Mouse (Mus musculus): ENCODE data around the gene Actg1.

The Actg1 gene

DNA sequence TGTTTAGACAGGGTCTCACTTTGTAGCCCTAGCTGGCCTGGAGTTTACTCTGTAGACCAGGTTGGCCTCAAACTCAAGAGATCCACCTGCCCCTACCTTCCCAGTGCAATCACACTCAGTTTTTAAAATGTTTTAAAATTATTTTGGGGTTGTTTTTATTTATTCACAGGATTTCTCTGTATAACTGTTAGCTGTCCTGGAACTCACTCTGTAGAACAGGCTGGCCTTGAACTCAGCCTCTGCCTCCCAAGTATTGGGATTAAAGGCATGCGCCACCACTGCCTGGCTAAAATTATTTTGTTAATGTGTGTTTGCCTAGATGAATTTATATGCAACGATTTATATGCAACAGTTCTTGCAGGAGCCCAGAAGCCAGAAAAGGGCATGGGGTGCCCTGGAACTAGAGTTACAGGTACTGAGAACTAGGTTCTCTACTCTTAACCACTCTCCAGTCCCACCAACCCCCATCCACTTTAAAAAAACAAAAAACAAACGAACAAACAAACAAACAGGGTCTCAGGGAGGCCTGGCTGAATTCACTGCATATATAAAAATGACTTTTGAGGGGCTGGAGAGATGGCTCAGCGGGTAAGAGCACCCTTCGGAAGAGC lies 3.9 kb downstream of the Actg1 start:
- no peak for DNase-seq

DNA sequence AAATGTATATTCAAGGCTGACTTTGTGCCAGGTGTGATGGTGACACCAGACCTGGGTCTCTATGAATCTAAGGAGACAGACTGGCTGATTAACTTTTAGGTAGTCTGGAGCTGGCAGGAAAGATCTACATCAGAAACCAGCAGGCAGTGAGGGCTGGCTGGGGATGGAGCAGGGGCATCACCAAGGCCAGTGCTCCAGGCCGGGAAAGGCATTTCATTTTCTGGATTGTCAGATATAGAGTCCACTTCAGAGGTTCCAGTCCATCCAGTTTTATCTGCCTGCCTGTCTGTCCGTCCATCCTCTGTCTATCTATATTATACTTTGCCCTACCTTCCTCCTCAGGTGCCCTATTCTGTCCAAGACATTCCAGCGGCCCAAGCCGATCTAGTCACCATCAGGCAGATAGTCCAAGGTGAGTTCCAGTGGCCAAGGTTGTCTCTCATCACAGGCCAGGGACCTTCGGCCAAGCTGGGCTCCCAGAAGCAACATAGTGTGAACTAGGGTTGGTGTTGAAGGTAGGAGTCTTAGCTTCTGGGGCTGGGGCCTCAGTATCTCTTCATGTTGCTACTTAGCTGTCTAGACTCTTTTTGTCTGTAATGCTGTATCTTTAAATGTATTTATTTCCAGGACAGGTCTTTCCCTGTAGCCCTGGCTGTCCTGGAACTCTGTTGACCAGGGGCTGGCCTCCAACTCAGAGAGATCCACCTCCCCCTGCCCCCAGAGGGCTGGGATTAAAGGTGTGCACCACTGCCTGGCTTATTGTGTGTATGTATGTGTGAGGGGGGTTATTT lies 4.6 kb downstream of the Actg1 start:
- no peak for DNase-seq

DNA sequence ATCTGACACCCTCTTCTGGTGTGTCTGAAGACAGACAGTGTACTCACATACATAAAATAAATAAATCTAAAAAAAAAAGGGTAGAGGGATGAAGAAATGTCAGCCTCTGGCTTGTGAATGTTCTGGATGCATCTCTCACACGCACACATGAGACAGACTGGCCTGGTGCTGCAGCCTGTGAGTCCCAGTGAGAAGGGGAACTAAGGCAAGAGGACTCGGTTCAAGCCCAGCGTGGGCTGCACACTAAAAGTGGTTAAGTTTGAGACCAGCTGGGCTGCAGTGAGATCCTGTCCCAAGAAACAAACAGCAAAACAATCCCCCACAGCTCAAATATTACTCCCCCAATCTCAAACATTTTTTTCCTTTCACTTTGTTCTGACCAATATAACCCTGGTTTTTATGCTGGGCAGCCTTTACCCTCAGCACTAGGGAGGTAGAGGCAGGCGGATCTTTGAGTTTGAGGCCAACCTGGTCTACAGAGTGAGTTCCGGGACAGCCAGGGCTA lies 5.6 kb downstream of the Actg1 start:
- DNase-seq: no peak

DNA sequence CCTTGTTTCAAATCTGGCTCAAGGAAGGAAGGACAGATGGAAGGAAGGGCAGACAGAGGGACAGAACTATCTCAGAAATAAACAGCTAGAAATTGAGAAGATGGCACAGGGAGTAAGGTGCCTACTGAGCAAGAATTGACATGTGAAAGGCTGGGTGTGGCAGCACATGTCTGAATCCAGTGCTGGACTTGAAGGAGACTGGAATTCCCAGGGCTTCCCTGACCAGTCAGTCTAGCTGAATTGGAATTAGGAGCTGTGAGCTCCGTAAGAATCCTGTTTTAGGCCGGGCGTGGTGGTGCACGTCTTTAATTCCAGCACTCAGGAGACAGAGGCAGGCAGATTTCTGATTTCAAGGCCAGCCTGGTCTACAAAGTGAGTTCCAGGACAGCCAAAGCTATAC lies 6.7 kb downstream of the Actg1 start:
- DNase-seq: no peak

DNA sequence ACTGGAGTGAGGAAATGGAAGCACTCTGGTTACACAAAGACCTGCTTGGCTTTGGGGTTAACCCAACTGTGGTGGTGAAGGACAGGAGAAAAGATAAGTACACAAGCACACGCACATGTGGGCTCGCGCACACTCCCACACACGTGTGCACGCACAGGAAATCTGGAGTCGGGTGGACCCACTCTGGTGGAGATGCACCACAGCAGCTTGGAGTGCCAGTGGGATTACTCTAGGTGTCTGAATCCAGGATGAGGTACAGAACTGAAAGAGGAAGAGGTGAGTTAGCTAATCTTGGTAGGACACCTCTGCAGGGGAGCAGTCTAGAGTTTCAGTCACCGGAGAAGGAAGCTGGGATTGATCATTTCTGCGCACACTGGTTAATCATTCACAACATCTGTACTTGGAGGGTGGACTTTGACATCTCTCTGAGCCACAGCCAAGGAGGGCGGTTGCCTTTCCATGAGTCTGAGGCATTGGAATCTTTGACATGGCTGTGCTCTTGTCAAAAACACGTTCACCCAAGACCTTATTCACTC lies 8.3 kb downstream of the Actg1 start:
- no peak for DNase-seq

DNA sequence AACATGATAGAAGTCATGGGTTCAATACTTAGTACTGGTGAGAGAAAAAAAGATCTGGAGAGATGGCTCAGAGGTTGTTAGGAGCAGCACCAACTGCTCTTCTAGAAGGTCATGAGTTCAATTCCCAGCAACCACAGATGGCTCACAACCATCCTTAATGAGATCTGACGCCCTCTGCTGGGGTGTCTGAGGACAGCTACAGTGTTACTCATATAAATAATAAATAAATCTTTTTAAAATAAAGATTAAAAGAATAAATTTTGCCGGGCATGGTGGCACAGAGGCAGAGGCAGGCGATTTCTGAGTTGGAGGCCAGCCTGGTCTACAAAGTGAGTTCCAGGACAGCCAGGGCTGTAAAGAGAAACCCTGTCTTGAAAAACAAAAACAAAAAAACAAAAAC lies 9.6 kb downstream of the Actg1 start:
- no peak for DNase-seq

DNA sequence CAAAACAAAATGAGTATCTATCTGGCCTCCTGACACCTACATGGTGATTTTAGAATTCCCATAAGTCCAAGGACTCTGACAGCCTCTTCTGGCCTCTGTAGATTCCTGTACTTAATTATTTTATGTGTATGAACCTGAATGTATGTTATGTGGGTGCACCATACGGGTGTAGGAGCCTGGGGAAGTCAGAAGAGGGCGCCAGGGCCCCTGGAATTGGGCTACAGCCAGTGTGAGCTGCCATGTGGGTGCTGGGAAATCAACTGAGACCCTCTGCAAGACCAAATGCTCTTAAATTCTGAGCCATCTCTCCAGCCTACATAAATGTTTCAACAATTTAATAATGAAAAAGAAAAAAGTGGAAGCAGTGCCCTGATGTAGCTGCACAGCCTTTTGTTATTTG lies 10.9 kb downstream of the Actg1 start:
- DNase-seq: no peak

DNA sequence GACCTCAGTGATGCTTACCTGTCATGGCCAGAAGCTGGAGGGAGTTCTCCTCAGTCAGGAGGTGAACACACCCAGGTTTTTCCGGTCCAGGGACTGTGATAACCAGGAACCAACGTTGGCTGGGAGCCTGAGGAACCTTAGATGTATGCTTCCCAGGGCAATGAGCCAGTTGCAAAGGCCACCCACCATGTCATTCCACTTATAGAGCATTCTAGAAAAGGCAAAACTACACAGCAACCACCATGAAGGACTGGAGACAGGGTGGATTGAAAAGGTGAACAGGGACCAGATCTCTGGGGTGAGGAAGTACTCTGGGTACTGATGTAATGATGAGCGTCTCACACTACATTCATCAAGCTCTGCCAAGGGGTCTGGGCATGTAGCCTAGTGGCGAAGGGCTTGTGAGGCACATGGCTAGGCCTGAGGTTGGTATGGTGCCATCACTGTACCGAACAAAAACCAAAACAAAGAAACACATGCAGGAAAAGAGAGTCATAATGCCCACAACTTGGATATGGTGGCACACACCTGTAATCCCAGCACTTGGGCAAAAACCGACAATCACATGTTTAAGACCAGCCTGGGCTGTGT lies 12.8 kb downstream of the Actg1 start:
- no peak for DNase-seq

DNA sequence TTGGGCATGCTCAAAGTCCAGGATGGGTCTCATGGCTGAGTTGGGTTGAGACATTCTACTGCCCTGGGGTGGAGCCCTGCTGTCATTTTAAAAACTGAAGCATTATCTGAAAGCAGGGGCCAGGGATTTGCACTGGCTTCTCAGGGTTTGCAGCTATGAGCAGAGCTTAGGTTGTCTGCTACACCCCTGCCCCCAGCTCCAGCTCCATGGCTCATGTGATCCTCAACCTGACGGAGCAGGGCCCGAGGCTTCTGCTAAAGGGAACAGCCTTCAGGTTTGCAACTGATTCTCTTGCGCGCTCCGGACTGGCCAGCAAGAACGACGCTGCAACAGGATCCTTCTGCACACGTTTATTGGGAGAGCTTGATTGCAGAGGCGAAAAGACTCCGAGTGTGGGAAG lies 28.2 kb downstream of the Actg1 start:
- DNase-seq: no peak

DNA sequence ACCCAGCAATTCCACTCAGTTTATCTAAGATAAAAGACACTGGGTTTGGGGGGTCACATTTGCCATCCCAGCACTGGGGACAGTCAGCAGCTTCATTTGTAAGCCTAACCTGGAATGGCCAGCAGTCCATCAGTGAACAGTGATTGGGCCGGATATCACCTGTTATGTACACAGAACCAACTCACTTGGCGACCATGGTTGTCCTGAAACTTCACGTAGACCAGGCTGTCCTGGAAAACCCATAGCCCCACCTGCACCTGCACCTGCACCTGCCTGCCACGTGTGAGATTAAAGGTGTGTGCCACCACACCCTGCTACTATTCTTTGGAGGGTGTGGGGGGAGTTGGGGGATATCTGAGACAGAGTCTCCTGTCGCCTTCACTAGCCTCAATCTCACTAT lies 29.0 kb downstream of the Actg1 start:
- no peak for DNase-seq

DNA sequence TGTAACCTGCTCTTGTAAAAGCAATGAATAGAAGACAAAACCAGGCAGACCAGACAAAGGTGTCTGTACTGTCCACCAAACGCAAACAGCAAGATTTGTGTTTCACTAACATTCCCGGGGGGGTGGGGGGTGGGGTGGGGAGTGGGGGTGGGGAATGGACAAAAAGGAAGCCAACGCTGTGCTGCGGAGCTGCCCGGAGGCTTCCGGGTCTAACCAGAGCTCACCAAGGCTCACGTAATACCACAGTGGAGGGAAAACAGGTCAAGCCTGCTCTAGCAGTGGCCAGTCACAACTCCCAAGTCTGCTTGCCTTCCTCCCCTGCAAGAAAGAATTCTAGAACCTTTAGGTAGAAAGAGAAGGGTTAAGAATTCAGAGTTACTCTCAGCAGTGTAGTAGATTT lies 30.9 kb downstream of the Actg1 start:
- DNase-seq: no peak

DNA sequence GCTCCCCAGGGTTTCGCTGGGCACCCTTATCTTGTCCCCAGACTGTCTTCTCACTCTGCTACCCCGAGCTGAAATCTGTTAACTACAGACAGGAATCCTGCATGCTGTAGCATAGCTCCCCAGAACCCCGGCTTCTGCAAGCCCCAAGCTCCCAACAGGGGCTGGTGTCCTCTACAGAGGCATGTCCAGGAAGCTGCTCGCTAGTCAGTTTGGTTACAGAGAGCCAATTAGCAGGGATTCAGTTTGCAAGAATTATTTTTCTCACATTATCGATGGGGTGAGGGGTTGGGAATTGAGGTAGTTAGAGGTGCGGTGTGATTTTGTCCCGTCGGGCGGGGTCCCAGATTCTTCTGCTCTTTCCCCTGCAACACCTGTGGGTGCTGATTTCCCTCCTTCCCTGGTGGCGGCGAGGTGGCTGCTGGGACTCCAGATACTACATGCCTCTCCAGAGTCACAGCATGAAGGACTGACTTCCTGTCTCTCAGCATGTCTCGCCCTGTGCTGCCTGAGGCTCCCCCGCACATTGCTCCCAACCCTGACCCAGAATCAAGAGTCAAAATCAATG lies 31.6 kb downstream of the Actg1 start:
- no peak for DNase-seq

DNA sequence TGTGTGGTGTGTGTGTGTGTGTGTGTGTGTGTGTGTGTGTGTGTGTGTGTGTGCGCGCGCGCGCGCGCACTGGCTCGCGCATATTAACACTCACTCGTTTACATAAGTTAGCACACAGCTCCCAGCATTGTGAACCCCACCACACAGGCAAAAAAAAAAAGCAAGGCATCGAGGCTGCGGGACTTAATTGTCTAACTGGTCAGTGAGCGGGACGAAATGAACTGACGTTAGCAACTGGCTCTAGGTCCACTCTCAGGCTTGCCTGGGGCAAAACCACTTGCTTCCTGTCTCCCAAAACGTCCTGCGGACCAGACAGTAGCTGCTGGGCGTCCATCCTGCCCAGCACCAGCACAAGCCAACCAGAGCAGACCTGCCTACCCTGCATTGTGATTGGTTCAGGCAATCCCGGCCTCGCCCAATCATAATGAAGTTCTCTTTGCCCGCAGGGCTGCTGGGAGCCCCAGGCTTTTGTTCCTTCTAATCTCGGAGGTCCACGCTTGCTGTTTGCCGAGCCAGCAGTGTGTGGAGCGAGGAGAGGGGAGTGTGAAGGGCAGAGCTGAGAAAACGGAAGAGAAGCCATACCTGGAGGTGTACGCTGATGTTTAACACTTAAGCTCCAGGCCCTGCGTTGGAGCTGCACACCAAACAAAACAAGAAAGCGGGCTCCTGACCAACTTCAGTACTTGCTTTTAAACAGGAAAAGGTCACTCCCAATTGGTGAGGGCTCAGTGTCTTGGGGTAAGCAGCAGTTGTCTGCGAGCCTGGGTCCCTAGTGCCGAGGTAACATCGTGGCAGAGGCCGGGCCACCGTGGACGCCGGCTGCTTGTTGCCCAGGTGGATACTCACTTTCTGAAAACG lies 32.3 kb downstream of the Actg1 start:
- DNase-seq: peak; percentile 96

DNA sequence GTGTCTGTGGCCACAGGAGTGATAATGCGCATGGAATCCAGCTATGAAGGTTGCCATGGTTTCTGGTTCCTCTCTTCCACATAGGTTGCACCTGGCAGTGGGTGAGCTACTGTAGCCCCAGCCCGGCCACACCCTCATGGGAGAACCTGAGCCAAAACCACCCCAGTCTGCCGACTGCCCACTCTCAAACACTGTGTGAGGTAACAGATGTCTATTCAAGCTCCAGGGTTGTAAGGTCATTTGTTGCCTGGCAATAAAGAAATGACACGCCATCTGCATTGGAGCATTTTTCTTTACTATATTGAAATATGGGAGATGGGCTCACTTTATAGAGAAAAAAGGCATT lies 33.0 kb downstream of the Actg1 start:
- peak; percentile 50 for DNase-seq

DNA sequence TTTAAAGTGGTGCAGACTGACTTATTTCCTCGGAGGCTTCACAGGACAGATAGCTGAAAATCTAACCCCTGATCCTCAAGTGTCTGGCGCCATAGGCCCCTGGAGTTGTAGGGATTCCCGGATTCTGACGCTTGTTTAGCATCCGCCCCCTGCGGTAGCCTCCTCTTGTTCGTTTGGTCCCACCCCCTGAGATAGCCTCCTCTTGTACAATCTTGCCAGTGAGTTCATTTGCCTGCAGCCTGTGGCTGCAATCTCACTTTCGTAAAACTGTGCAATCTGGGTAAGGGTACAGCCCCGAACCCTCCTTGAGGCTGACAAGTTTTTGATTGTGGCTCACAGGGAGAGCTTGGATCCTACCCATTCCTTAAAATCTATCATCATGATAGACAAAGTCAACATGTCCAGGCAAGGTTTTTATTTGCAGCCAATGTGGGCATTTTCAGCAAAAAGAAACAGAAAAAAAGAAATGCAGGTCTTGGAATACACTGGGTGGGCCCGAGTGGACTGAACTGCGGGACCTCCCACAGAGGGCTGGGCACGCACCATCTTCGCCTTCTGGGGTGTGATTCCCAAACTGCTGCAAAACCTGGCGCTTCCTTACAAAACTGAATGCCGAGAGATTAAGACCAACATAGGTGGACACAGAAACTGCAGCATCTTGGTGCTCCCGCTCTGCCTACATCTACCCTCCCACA lies 33.5 kb downstream of the Actg1 start:
- DNase-seq: no peak

DNA sequence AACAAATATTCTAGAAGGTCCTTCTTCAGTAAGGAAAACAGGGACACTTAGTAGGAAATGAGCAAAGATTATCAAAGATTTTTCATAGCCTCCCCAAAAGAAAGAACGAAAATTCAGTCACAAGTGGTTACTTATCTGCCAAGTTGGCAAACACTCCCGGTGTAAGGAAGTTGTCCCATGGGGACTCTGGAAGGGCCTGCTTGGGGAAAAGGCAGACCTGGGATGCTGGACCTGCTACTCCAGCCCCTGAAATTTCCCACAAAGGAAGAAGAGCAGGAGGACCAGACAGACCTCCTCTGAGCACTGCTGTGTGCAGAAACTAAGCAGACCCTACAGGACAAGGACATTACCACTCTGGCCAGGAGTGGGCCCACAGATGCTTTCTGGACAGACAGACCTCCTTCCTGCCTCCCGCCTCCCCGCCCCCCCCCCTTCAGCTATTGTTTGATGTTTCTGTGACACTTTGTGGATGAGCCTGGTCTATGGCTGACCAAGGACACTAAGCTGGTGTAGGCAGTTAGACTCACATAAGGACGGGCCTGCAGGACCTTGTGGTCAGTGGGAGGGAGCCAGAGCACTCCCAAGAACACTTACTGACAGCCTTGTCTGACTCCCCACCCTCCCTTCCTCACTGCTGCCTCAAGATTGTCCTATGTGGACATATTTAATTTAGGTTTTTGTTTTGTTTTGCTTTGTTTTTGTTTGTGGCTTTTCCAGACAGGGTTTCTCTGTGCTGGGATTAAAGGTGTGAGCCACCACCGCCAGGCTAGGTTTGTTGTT lies 34.2 kb downstream of the Actg1 start:
- no peak for DNase-seq

DNA sequence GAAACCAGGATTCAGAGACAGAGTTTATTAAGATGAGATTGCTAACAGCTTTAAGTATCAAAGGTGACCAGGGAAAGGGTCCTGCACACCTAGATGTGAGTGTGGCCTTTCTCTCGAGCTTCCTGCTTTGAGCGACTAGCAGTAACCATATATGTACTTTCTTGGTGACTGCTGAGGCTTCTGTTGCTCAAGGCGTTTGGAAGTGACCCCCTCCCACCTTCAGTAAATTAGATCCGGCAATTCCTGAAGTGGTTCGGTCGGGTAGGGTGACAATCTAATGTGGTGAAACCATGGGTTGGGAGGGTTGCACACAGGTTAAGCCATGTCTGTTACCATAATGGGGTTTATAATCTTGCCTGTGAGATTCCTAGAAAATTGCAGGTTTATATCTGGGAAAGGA lies 36.3 kb downstream of the Actg1 start:
- no peak for DNase-seq

DNA sequence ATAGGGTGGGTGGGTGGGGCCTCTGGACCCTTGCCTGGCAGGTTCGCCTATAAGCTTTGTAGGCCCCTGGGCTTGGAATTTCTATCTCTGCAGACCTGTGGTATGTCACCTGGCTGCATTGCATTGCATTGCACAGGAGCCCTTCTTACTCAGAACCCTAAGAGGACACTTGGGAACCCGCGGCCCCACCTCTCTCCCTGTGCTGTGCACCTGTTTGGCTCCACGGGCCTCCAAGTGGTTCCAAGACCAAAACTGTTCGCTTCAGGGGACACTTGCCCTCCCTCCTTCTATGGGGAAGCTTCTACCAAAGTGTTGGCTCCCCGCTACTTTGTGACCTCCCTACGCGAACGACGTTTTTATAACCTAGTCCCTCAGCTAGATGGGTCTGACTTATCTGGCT lies 36.8 kb downstream of the Actg1 start:
- no peak for DNase-seq

DNA sequence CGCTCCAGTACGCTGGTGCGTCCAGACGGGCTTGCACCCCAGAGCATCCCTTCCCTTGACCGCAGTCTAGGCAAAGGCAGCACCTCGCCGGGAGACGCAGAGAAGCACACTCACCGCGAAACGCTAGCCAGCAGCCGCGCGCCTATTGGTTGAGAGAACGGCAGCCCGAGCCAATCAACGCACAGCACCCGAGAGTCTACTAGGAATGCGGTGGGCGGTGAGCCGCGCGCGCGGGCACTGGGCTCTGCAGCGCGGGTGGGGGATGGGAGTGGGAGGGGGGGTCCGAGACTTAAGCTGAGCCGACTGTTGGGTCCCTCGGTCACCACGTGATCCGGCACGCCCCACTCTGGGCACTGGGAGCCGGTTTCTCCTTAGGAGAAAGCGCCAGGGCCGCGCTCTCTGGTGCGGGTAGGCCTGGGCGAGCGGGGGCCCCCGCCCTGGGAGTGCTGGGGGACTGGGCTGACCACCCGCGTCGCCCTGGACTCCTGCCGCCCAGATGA lies 37.5 kb downstream of the Actg1 start:
- DNase-seq: peak; percentile 96

DNA sequence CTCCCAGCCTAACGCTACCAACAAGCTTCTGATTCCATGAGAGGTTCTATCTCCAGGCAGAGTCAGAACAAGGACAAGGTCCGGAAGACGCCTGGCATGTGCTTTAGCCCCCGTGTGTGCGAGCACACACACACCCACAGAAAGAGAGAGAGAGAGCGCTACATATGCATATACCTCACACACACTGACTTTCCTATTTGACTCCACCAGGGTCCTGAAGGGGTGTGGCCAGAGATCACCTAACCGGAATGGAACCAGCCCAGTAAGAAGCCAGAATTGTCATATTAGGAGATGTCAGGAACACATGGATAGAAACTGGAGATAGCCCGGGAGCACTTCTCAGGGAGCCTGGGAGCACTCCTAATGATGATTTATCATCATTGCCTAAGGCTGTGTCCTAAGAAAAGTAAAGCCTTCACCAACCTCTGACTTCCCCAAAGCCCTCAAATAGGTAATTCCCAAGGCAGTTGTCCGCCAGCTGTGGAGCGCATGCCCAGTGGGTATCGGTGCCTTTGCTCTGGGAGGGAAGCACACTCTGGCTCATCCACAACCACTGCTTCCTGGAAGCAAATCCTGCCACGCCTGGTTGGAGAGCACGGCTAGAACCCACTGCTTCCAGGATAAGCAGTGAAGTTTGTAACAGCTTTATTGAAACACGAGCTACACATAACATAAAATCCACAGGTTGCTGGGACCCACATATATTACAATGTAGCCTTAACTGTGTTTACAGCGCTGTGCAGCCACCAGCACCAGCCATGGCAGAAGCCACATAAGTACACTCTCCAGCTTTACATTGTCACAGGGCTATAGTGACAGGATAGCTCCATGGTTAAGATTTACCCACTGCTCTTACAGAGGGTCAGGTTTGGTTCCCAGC lies 39.7 kb downstream of the Actg1 start:
- DNase-seq: no peak
